Mouse (Mus musculus): ENCODE data around the gene Lrrc28. TPM values are rescaled to one million over a fixed set of nuclear protein-coding genes. Genes with fewer than 3 reads are reported as not detected.

The Lrrc28 gene
- total and polyA plus RNA-seq, 3 experiments = 9.7 to 16.0 TPM; not detected in 1

- no peak overlapping the region for H3K4me3 ChIP-seq (ENCODE audit: control insufficient read depth in 1 of 2, insufficient read depth in 1 of 2, low read depth in 2 of 2, low read length in 2 of 2)
- no peaks in the 10 kb centered on the region for H3K36me3 ChIP-seq (ENCODE audit: control insufficient read depth in 1 of 2, insufficient read depth in 2 of 2, low read length in 2 of 2)
- H3K9ac ChIP-seq (ENCODE audit: control insufficient read depth, low read depth, low read length, poor library complexity, severe bottlenecking) = no peak overlapping the region
- no peaks in the 10 kb centered on the region for H3K79me2 ChIP-seq (ENCODE audit: control insufficient read depth, insufficient read depth, low read length, poor library complexity)
- no peak for DNase-seq (ENCODE audit: low read depth, low spot score)
- H3K4me1 ChIP-seq (ENCODE audit: control insufficient read depth in 1 of 2, insufficient read depth in 2 of 2, low read length in 2 of 2) = no peaks in the 10 kb centered on the region
- H3K27ac ChIP-seq (ENCODE audit: control insufficient read depth, low read depth, low read length) = no peak overlapping the region
- TF ChIP-seq CHD2 (IDR thresholded peaks at IDR 0.05; ENCODE audit: low read length) (no peak), MAFK (IDR thresholded peaks at IDR 0.05; ENCODE audit: borderline replicate concordance, low read depth, low read length) (no peak), POLR2AphosphoS5 (IDR thresholded peaks at IDR 0.05; ENCODE audit: borderline replicate concordance, low read depth, low read length) (no peak), MEF2A (IDR thresholded peaks at IDR 0.05; ENCODE audit: extremely low read depth, insufficient replicate concordance, low read depth, low read length, poor library complexity, severe bottlenecking) (no peak), POLR2AphosphoS2 (IDR thresholded peaks at IDR 0.05; ENCODE audit: low read length) (no peak), ETS1 (IDR thresholded peaks at IDR 0.05; ENCODE audit: low read depth, low read length) (no peak), HCFC1 (IDR thresholded peaks at IDR 0.05; ENCODE audit: low read depth, low read length) (no peak), RAD21 (IDR thresholded peaks at IDR 0.05; ENCODE audit: low read depth, low read length) (no peak), SMC3 (IDR thresholded peaks at IDR 0.05; ENCODE audit: low read depth, low read length) (no peak), GABPA (IDR thresholded peaks at IDR 0.05; ENCODE audit: low read depth, low read length) (no peak), MXI1 (IDR thresholded peaks at IDR 0.05; ENCODE audit: low read depth, low read length) (no peak), ZKSCAN1 (IDR thresholded peaks at IDR 0.05; ENCODE audit: low read depth, low read length) (no peak), MYB (IDR thresholded peaks at IDR 0.05; ENCODE audit: low read depth, low read length) (no peak), EP300 (IDR thresholded peaks at IDR 0.05; ENCODE audit: low read depth in 1 of 2, low read length in 2 of 2) (no peak), USF1 (IDR thresholded peaks at IDR 0.05; ENCODE audit: low read depth, low read length) (no peak), E2F4 (IDR thresholded peaks at IDR 0.05; ENCODE audit: borderline replicate concordance, low read depth, low read length) (no peak), MAX (IDR thresholded peaks at IDR 0.05; ENCODE audit: low read length) (no peak), TAL1 (IDR thresholded peaks at IDR 0.05; ENCODE audit: low read length) (no peak), MAZ (IDR thresholded peaks at IDR 0.05; ENCODE audit: low read depth, low read length) (no peak)
- H3K9me3 ChIP-seq (replicated peaks; ENCODE audit: insufficient read depth, low read length) = no peaks in the 10 kb centered on the region
- H3K27me3 ChIP-seq (ENCODE audit: control insufficient read depth in 1 of 2, insufficient read depth in 2 of 2, low read length in 2 of 2) = no peaks in the 10 kb centered on the region
Measured at GRCm38 (mm10) chr7:67617646-67618045, 27.4 kb downstream of the Lrrc28 start.

- Histone ChIP-seq H3K9me3 (replicated peaks; ENCODE audit: insufficient read depth, low read length) (no peaks in the 10 kb centered on the region), H3K27me3 (ENCODE audit: control insufficient read depth in 1 of 2, insufficient read depth in 2 of 2, low read length in 2 of 2) (no peaks in the 10 kb centered on the region), H3K79me2 (ENCODE audit: control insufficient read depth, insufficient read depth, low read length, poor library complexity) (no peaks in the 10 kb centered on the region), H3K9ac (ENCODE audit: control insufficient read depth, low read depth, low read length, poor library complexity, severe bottlenecking) (no peak overlapping the region), H3K4me1 (ENCODE audit: control insufficient read depth in 1 of 2, insufficient read depth in 2 of 2, low read length in 2 of 2) (no peaks in the 10 kb centered on the region), H3K4me3 (ENCODE audit: control insufficient read depth in 1 of 2, insufficient read depth in 1 of 2, low read depth in 2 of 2, low read length in 2 of 2) (no peak overlapping the region), H3K36me3 (ENCODE audit: control insufficient read depth in 1 of 2, insufficient read depth in 2 of 2, low read length in 2 of 2) (no peaks in the 10 kb centered on the region), H3K27ac (ENCODE audit: control insufficient read depth, low read depth, low read length) (no peak overlapping the region)
- TF ChIP-seq RCOR1 (IDR thresholded peaks at IDR 0.05; ENCODE audit: low read depth, low read length) (no peak), MAFK (IDR thresholded peaks at IDR 0.05; ENCODE audit: borderline replicate concordance, low read depth, low read length) (no peak)
- DNase-seq (ENCODE audit: low read depth, low spot score) = no peak
Measured at GRCm38 (mm10) chr7:67616890-67617289, 28.2 kb downstream of the Lrrc28 start.
